Mouse (Mus musculus): ENCODE measurements around the gene Rtn2.

Gene Rtn2

GRCm38 (mm10) chr7:19282385-19282784 lies at the start of gene Rtn2:
TSS of gene Rtn2 (plus strand) at chr7:19282624.
- peak; percentile 78 for DNase-seq (ENCODE audit: low spot score)

- no peak for DNase-seq (ENCODE audit: low spot score)
These were observed 47.8 kb upstream of the Rtn2 start for GRCm38 (mm10) chr7:19234652-19235051.

GRCm38 (mm10) chr7:19235092-19235671 lies 47.2 kb upstream of the Rtn2 start:
- no peak for DNase-seq (ENCODE audit: low spot score)

- DNase-seq (ENCODE audit: low spot score): no peak
These were observed 46.0 kb upstream of the Rtn2 start for GRCm38 (mm10) chr7:19236411-19236810.

GRCm38 (mm10) chr7:19238344-19238743 lies 44.1 kb upstream of the Rtn2 start:
- no peak for DNase-seq (ENCODE audit: low spot score)

GRCm38 (mm10) chr7:19239423-19239822 lies 43.0 kb upstream of the Rtn2 start:
- peak; percentile 93 for DNase-seq (ENCODE audit: low spot score)

- DNase-seq (ENCODE audit: low spot score): no peak
These were observed 42.4 kb upstream of the Rtn2 start for GRCm38 (mm10) chr7:19239986-19240385.

GRCm38 (mm10) chr7:19240905-19241463 lies 41.4 kb upstream of the Rtn2 start:
- no peak for DNase-seq (ENCODE audit: low spot score)

- no peak for DNase-seq (ENCODE audit: low spot score)
These were observed 40.4 kb upstream of the Rtn2 start for GRCm38 (mm10) chr7:19242005-19242404.

GRCm38 (mm10) chr7:19243858-19244257 lies 38.6 kb upstream of the Rtn2 start:
- DNase-seq (ENCODE audit: low spot score): no peak

GRCm38 (mm10) chr7:19245083-19245482 lies 37.3 kb upstream of the Rtn2 start:
- DNase-seq (ENCODE audit: low spot score): no peak

- no peak for DNase-seq (ENCODE audit: low spot score)
These were observed 35.6 kb upstream of the Rtn2 start for GRCm38 (mm10) chr7:19246855-19247254.

GRCm38 (mm10) chr7:19247511-19247910 lies 34.9 kb upstream of the Rtn2 start:
- DNase-seq (ENCODE audit: low spot score): no peak

GRCm38 (mm10) chr7:19252078-19252477 lies 30.3 kb upstream of the Rtn2 start:
- DNase-seq (ENCODE audit: low spot score): no peak

- no peak for DNase-seq (ENCODE audit: low spot score)
These were observed 29.0 kb upstream of the Rtn2 start for GRCm38 (mm10) chr7:19253437-19253836.

- DNase-seq (ENCODE audit: low spot score): no peak
These were observed 27.0 kb upstream of the Rtn2 start for GRCm38 (mm10) chr7:19255395-19255794.

GRCm38 (mm10) chr7:19256567-19256966 lies 25.9 kb upstream of the Rtn2 start:
- DNase-seq (ENCODE audit: low spot score): no peak

- DNase-seq (ENCODE audit: low spot score): peak; percentile 70
These were observed 24.9 kb upstream of the Rtn2 start for GRCm38 (mm10) chr7:19257390-19258022.

GRCm38 (mm10) chr7:19258336-19258735 lies 24.1 kb upstream of the Rtn2 start:
- DNase-seq (ENCODE audit: low spot score): no peak

GRCm38 (mm10) chr7:19265147-19265546 lies 17.3 kb upstream of the Rtn2 start:
- no peak for DNase-seq (ENCODE audit: low spot score)

- no peak for DNase-seq (ENCODE audit: low spot score)
These were observed 16.2 kb upstream of the Rtn2 start for GRCm38 (mm10) chr7:19265928-19266822.

- no peak for DNase-seq (ENCODE audit: low spot score)
These were observed 15.4 kb upstream of the Rtn2 start for GRCm38 (mm10) chr7:19267051-19267450.

Data from layer of hippocampus, adult 11-12 months (tissue).